Mouse (Mus musculus): ENCODE results near the gene Vmn1r8.
"Not testable (repeated sequence)": the region's sequence is repeated elsewhere in the genome, so short reads cannot be mapped to it uniquely, and the experiment has no call there.

The Vmn1r8 gene

GRCm38 (mm10) chr6:57031984-57032383 lies at the start of gene Vmn1r8:
Gene Vmn1r8 (plus strand): TSS chr6:57032284.
- no peak for DNase-seq (ENCODE audit: low read depth, low spot score)

GRCm38 (mm10) chr6:56996943-56997342 lies 35.1 kb upstream of the Vmn1r8 start, which contains the start of gene Vmn1r6:
Gene Vmn1r6 (plus strand): TSS chr6:56997243.
- DNase-seq (ENCODE audit: low read depth, low spot score) = no peak

GRCm38 (mm10) chr6:57025224-57025623 lies 6.9 kb upstream of the Vmn1r8 start, which contains the start of gene Vmn1r7:
Gene Vmn1r7 (minus strand): TSS chr6:57025324.
- DNase-seq (ENCODE audit: low read depth, low spot score) = not testable (repeated sequence)

GRCm38 (mm10) chr6:57034674-57035073 lies 2.6 kb downstream of the Vmn1r8 start:
- no peak for DNase-seq (ENCODE audit: low read depth, low spot score)

GRCm38 (mm10) chr6:57063730-57064129 lies 31.6 kb downstream of the Vmn1r8 start:
- DNase-seq (ENCODE audit: low read depth, low spot score) = no peak

GRCm38 (mm10) chr6:57066487-57066886 lies 34.4 kb downstream of the Vmn1r8 start, which contains the start of gene Vmn1r9:
Gene Vmn1r9 (plus strand): TSS chr6:57066787.
- DNase-seq (ENCODE audit: low read depth, low spot score) = no peak
